Mouse (Mus musculus): ENCODE data around the gene Sbno2.

Sbno2 gene

GRCm38 (mm10) chr10:80105460-80105859 is at the start of gene Sbno2:
TSS of gene Sbno2 (minus strand) at chr10:80105571.
- in situ Hi-C loops (cut with MboI, MseI): loop anchor here in 1 of 2 experiments (5.0 kb wide), 1 partner anchor 43 kb away; no protein-coding TSS in a partner anchor

GRCm38 (mm10) chr10:80154384-80154783 is 49.0 kb upstream of the Sbno2 start:
- in situ Hi-C loops (cut with MboI, MseI): loop anchor here in 1 of 2 experiments (10.0 kb wide), 1 partner anchor 990 kb away; no protein-coding TSS in a partner anchor

DNA sequence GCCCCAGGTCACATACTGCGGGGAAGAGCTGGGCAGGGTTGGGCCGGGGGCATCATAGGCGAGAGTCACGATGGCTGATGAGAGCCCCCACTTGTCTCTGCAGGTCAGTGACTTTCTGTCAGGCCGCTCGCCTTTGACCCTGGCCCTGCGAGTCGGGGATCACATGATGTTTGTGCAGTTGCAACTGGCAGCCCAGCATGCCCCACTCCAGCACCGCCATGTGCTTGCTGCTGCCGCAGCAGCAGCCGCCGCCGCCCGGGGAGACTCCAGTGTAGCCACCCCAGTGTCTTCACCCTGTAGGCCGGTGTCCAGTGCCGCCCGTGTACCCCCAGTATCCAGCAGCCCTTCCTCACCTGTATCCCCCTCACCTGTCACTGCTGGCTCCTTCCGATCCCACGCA is 48.3 kb upstream of the Sbno2 start:
- in situ Hi-C loops (cut with MboI, MseI): loop anchor here in 1 of 2 experiments (10.0 kb wide), 1 partner anchor 991 kb away; no protein-coding TSS in a partner anchor

- in situ Hi-C loops (cut with MboI, MseI): loop anchor here in 1 of 2 experiments (10.0 kb wide), 1 partner anchor 992 kb away; no protein-coding TSS in a partner anchor
These were observed 47.5 kb upstream of the Sbno2 start for GRCm38 (mm10) chr10:80152873-80153260.

DNA sequence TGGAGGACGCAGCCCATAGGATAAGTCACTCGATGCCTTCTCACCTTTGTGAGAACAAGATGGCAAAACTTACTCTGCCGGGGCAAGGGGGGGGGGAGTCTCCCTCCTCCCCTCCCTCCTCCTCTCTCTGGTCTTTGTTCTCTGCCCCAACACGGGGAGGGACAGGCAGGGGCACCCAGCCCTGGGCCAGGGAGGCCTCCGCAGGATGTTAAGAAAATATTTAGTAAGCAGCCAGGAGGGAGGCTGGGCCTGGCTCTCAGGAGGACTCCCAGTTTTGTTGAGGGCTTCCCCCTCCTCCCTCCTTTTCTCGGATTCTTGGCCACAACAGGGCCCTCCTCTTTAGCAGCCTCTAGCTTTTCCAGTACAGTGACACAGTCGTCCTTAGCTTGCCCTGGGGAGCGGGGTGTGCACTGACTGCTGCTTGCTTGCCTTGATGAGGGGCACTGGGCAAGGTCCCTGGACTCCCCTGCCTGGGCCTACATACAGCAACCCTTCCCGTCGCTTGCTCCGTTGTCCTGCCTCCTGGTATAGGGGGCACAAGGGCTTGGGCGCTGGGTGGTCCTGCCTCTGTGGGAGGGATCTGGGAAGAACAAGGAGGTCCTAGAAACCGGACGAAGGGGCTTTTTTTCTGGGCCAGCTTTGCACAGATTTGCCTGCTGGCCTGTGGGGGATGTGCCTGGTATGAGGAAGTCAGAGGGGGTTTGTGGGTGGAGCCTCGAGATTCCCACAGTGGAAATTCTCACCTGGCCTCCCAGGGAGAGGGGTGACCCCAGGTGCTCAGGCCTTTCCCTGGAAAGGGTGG is 46.9 kb upstream of the Sbno2 start:
- in situ Hi-C loops (cut with MboI, MseI): loop anchor here in 1 of 2 experiments (10.0 kb wide), 1 partner anchor 993 kb away; no protein-coding TSS in a partner anchor

DNA sequence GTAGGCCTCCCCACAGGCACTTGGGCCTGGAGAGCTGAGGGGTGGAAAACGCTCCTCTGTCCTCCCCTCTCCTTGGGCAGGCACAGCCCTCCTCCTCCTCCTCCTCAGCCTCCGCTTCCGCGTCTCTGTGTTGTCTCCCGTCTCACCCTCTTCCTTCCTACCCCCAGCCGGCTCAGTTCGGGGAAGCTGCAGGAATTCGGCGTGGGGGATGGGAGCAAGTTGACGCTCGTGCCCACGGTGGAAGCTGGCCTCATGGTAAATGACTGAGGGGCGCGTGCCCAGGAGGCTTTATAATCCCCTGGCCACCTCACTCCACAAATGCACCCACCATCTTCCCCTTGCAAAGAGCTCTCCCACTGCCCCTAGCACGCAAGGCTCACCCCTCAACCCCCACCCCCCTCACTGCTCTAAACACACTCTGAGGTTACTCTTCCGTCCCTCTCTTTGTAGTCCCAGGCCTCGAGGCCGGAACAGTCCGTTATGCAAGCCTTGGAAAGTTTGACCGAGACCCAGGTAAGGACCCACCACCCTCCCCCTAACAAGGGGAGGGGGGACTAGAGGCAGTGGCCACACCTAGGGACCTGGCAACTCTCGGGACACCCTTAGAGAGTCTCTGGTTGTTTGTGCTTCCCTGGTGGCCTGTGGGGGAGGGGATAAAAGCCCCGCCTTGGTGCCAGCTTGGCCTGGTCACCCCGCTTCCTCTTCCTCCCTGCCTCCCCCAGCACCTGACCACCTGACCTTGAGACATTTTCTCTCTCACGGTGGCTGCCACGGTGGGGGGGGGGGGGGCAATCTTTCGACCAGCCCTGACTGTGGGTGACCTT is 46.1 kb upstream of the Sbno2 start:
- in situ Hi-C loops (cut with MboI, MseI): loop anchor here in 1 of 2 experiments (10.0 kb wide), 1 partner anchor 993 kb away; no protein-coding TSS in a partner anchor

DNA sequence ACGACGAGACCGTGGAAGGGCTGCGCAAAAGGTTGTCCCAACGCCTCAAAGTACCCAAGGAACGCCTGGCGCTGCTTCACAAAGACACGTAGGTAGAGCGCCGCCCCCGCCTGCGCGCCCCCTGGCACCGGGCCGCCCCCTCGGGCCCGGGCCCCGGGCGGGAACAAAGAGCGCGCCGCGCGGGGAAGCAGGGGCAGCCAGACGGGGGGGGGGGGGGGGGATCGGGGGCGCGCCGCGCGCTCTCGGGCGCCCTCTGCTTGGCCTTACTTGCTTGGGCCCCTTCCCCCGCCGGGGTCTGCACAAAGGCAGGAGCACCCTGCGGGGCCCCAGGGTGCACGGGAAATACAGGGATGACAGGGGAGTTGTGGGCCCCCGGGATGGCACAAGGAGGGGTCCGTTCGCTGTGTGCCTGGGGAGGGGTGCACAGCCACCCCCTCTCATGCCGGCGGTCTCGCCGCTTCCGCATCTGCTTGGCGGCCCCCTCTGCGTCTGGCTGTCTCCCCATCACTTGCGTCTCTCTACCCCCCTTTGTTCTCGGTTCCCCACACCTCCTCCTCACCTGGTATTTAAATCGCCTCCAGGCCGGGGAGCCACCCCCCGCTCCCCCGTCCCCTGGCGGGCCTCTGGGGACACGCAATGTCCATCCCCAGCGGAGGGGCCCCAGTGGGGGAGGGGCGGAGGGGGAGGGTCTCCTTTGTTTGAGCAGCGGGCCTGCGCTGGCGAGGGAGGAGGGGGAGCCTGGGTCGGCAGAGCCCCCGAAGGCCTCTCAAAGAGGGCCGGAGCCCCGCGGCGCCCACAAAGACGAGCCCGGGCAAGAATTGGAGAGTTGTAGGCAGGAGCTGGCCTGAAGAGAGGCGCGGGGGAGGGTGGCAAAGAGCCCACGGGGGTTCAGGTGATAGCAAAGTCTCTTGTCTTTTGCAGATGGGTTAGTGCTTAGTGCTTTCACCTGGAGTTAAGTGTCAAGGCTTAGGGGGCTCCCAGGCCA is 45.1 kb upstream of the Sbno2 start:
- in situ Hi-C loops (cut with MboI, MseI): loop anchor here in 1 of 2 experiments (10.0 kb wide), 1 partner anchor 994 kb away; no protein-coding TSS in a partner anchor

GRCm38 (mm10) chr10:80149291-80150225 is 44.2 kb upstream of the Sbno2 start:
- in situ Hi-C loops (cut with MboI, MseI): loop anchor here in 1 of 2 experiments (10.0 kb wide), 2 partner anchors 165 to 995 kb away; partner anchors contain the start of genes Cnn2 and Tmem259

- in situ Hi-C loops (cut with MboI, MseI): loop anchor here in 1 of 2 experiments (10.0 kb wide), 1 partner anchor 164 kb away; the partner anchor contains the start of genes Cnn2 and Tmem259
These were observed 43.4 kb upstream of the Sbno2 start for GRCm38 (mm10) chr10:80148610-80149290.

- in situ Hi-C loops (cut with MboI, MseI): loop anchor here in 1 of 2 experiments (10.0 kb wide), 1 partner anchor 163 kb away; the partner anchor contains the start of genes Cnn2 and Tmem259
These were observed 42.6 kb upstream of the Sbno2 start, which contains the start of gene Midn for GRCm38 (mm10) chr10:80147719-80148601. TSS of gene Midn (plus strand) at chr10:80148272.

DNA sequence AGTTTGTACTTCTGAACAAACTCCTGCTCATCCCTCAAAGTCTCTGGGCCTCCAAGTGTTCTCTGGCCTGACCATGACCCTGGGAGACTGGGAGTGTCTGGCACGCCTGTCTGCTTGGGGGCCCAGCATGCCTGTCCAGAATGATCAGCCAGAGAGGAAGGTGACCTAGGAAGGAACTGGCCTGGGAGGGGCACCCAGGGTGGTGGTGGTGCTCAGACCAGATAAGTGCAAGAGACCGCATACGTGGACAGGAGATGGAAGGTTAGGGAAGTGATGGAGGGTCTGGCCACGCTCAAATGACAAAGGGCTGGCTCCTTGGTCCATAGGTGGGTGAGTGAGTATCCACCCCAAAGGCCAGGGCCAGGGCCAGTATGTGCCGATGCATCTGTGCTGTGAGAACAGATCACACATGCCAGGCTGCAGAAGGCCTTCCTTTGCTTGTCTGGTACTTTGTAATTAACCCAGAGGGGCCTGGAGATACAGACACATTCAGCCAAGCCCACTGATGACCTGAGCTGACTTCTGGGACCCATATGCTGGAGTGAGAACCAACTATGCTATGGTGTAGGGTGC is 41.9 kb upstream of the Sbno2 start:
- in situ Hi-C loops (cut with MboI, MseI): loop anchor here in 1 of 2 experiments (10.0 kb wide), 1 partner anchor 162 kb away; the partner anchor contains the start of genes Cnn2 and Tmem259

GRCm38 (mm10) chr10:80146568-80147011 is 41.2 kb upstream of the Sbno2 start:
- in situ Hi-C loops (cut with MboI, MseI): loop anchor here in 1 of 2 experiments (10.0 kb wide), 1 partner anchor 162 kb away; the partner anchor contains the start of genes Cnn2 and Tmem259

DNA sequence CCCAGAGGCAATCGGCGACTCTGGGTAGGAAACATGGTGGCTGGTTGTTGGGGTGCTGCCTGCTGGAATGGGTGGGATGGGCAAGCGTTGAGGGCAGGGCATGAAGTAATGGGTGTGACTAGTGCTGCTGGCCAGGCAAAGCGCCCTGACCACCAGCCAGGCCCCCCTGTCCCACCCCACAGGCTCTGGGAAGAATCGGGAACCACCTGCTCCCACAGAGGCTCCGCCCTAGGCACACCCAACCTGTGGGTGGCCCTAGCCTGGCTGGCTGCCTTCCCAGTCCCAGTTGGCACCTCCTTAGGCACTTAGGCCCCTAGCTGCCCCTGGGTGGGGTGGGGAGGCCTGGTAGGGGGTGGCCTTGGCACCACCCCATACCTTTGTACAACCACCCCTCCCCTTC is 40.5 kb upstream of the Sbno2 start:
- in situ Hi-C loops (cut with MboI, MseI): loop anchor here in 1 of 2 experiments (10.0 kb wide), 1 partner anchor 161 kb away; the partner anchor contains the start of genes Cnn2 and Tmem259

- in situ Hi-C loops (cut with MboI, MseI): loop anchor here in 1 of 2 experiments (10.0 kb wide), 1 partner anchor 160 kb away; the partner anchor contains the start of genes Cnn2 and Tmem259
These were observed 39.8 kb upstream of the Sbno2 start for GRCm38 (mm10) chr10:80144864-80145838.

DNA sequence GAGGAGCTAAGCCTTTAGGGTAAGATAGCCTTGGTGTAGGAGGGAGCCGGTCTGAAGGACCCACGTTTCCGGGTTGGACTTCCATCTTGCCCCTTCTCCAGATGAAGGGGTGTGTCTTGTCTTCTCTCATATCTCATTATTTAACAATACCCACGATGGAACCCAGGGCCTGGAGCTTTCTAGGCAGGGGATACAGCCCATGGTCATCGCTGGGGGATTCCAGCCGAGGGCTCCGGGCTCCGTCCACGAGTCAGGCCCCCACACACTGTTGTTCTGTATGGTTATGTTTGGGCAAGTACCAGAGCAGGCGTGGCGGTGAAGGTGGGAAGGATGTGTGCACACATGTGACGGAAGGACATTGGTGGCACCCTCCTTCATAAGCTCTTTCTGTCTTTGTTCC is 38.8 kb upstream of the Sbno2 start:
- in situ Hi-C loops (cut with MboI, MseI): loop anchor here in 1 of 2 experiments (10.0 kb wide), 1 partner anchor 159 kb away; the partner anchor contains the start of genes Cnn2 and Tmem259
